Mouse (Mus musculus) liver, adult 2 months (tissue): ENCODE data around the gene Chil4. TPM values are rescaled to one million over a fixed set of nuclear protein-coding genes. Genes with fewer than 3 reads are reported as not detected.
"Not testable (repeated sequence)": the region's sequence is repeated elsewhere in the genome, so short reads cannot be mapped to it uniquely, and the experiment has no call there.

Source experiments
- DNase-seq: peaks from one replicate; pipeline ENCODE4 v3.0.0-alpha.2; 2011; ENCODE audit warnings: low read depth, low spot score; ENCODE audit errors: extremely low read depth
- H3K27ac ChIP-seq: fragments of 200-500 bp; replicated peaks from 2 replicates; pipeline ENCODE4 v1.5.1; 2012; ENCODE audit warnings: low read depth, mild to moderate bottlenecking, control low read depth, inconsistent platforms, low read length; ENCODE audit not compliant: insufficient read depth
- H3K27me3 ChIP-seq: fragments of 200-500 bp; 2 replicates; pipeline ENCODE4 v1.6.1; 2012; ENCODE audit warnings: mild to moderate bottlenecking, moderate library complexity, low read length, inconsistent platforms; ENCODE audit not compliant: control insufficient read depth, insufficient read depth
- H3K36me3 ChIP-seq: fragments of 200-500 bp; 2 replicates; pipeline ENCODE4 v1.6.1; 2012; ENCODE audit warnings: low read length, inconsistent platforms; ENCODE audit not compliant: control insufficient read depth, insufficient read depth
- H3K4me1 ChIP-seq: fragments of 200-500 bp; 2 replicates; pipeline ENCODE4 v1.6.1; 2011; ENCODE audit warnings: low read length; ENCODE audit not compliant: control insufficient read depth, insufficient read depth
- H3K4me3 ChIP-seq: fragments of 200-500 bp; 2 replicates; pipeline ENCODE4 v1.5.1; 2011; ENCODE audit warnings: low read depth, mild to moderate bottlenecking, control low read depth, low read length, moderate library complexity; ENCODE audit not compliant: insufficient read depth
- H3K79me2 ChIP-seq: fragments of 200-500 bp; 2 replicates; pipeline ENCODE4 v1.6.1; 2012; ENCODE audit warnings: inconsistent platforms, mild to moderate bottlenecking, low read length, moderate library complexity; ENCODE audit not compliant: control insufficient read depth, insufficient read depth
- H3K9ac ChIP-seq: fragments of 200-500 bp; 2 replicates; pipeline ENCODE4 v1.6.1; 2012; ENCODE audit warnings: low read depth, mild to moderate bottlenecking, control low read depth, inconsistent platforms, low read length
- CTCF ChIP-seq: fragments of 200-500 bp; IDR thresholded peaks from 2 replicates; pipeline ENCODE4 v1.5.1; 2011; ENCODE audit warnings: low read depth, low read length, control low read depth
- POLR2A ChIP-seq: fragments of 200-500 bp; IDR thresholded peaks from 2 replicates; pipeline ENCODE4 v1.6.1; 2011; ENCODE audit warnings: low read length, control low read depth; ENCODE audit not compliant: insufficient read depth; ENCODE audit errors: extremely low read depth
- WGBS: fragments of 180-500 bp; shearing (Covaris S2); methylation state at CpG from one replicate; pipeline ENCODE4 v1.1.7; 2018; 5-methylcytosine and 5-hydroxymethylcytosine counted together
- polyA plus RNA-seq: library from polyadenylated mRNA; depleted of rRNA; stranded (reverse); fragments of >200 nt; gene quantifications from 2 replicates; pipeline ENCODE4 v1.2.3, GENCODE M21; 2012
- total RNA-seq: library from RNA; depleted of rRNA; stranded (reverse); fragments of >200 nt; gene quantifications from 2 replicates; pipeline ENCODE4 v1.2.3, GENCODE M21; 2014

Chil4 gene
- total and polyA plus RNA-seq, 2 experiments = not detected

DNA sequence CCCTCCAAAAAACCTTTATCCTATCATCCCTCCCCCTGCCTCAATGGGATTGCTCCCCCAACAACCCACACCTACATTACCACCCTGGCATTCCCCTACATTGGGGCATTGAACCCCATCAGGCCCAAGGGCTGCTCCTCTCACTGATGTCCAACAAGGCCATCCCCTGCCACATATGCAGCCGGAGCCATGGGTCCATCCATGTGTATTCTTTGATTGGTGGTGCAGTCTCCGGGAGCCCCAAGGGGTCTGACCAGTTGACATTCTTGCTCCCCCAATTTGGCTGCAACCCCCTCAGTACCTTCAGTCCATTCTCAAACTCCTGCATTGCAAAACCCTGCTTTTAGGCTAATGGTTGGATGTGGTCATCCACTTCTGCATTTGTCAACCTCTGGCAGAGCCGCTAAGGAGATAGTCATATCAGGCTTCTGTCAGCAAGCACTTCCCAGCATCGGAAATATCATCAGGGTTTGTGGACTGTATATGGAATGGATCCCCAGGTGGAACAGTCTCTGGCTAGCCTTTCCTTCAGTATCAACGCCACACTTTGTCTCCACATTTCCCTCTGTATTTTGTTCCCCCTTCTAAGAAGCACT lies 20.0 kb upstream of the Chil4 start:
- Histone ChIP-seq H3K36me3 (no peaks in the 10 kb centered on the region), H3K4me3 (no peak overlapping the region), H3K79me2 (no peaks in the 10 kb centered on the region), H3K27ac (no peak overlapping the region), H3K4me1 (no peaks in the 10 kb centered on the region), H3K27me3 (no peaks in the 10 kb centered on the region), H3K9ac (no peak overlapping the region)
- WGBS = 90% methylated on average over 5 of the region's 5 CpGs
- DNase-seq = no peak
- TF ChIP-seq CTCF (no peak), POLR2A (no peak)

DNA sequence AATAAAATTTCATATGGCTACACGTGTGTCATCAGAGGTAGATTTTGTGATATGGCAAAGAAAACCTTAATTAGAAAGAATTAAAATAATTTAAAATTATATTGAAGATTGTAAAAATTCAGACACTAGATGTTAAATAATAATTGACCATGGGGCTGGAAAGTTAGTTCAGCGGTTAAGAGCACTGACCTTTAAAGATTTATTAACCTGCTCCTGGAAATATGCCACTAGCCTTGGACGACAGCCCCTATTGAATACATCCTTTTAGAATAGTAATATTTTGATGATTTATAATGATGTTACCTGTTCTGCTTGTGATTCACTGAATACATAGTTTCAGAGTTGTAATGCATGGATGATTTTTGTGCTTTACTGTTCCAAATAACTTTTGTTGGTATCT lies 4.1 kb upstream of the Chil4 start:
- not testable (repeated sequence) for H3K36me3 ChIP-seq, H3K79me2 ChIP-seq, H3K27me3 ChIP-seq, H3K4me1 ChIP-seq, H3K27ac ChIP-seq, H3K4me3 ChIP-seq, H3K9ac ChIP-seq
- 34% methylated on average over 3 of the region's 3 CpGs for WGBS
- peak; percentile 38 for DNase-seq

GRCm38 (mm10) chr3:106221625-106222265 lies 2.4 kb upstream of the Chil4 start:
- H3K4me1 ChIP-seq = no peaks in the 10 kb centered on the region; the same call in 1 of the 2 replicates
- no peak overlapping the region for H3K4me3 ChIP-seq
- 84% methylated on average over 1 of the region's 1 CpGs for WGBS
- DNase-seq = peak; percentile 9
- H3K9ac ChIP-seq = no peak overlapping the region
- no peaks in the 10 kb centered on the region for H3K27me3 ChIP-seq
- H3K36me3 ChIP-seq = no peaks in the 10 kb centered on the region
- no peak for TF ChIP-seq POLR2A
- TF ChIP-seq CTCF = no peak
- H3K27ac ChIP-seq = no peak overlapping the region
- no peaks in the 10 kb centered on the region for H3K79me2 ChIP-seq

GRCm38 (mm10) chr3:106218284-106218954 lies 888 bp downstream of the Chil4 start:
- not testable (repeated sequence) for DNase-seq, H3K79me2 ChIP-seq, H3K4me1 ChIP-seq, H3K36me3 ChIP-seq, H3K9ac ChIP-seq, H3K4me3 ChIP-seq, H3K27me3 ChIP-seq, H3K27ac ChIP-seq
- WGBS = 73% methylated on average over 4 of the region's 4 CpGs

DNA sequence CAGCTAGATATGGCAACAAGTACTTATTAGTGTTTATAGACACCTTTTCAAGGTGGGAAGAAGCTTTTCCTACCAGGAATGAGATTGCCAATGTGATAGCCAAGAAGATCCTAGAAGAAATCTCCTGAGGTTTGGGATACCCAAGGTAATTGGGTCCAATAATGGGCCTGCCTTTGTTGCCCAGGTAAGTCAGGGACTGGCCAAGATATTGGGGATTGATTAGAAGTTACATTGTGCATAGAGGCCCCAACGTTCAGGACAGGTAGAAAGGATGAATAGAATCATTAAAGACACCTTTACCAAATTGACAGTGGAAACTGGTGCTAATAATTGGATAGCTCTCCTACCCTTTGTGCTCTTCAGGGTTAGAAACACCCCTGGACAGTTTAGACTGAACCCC lies 21.3 kb downstream of the Chil4 start:
- not testable (repeated sequence) for H3K27me3 ChIP-seq, H3K4me3 ChIP-seq, DNase-seq, H3K79me2 ChIP-seq, H3K4me1 ChIP-seq, H3K9ac ChIP-seq, H3K36me3 ChIP-seq, H3K27ac ChIP-seq
- WGBS = 43% methylated on average over 1 of the region's 1 CpGs

DNA sequence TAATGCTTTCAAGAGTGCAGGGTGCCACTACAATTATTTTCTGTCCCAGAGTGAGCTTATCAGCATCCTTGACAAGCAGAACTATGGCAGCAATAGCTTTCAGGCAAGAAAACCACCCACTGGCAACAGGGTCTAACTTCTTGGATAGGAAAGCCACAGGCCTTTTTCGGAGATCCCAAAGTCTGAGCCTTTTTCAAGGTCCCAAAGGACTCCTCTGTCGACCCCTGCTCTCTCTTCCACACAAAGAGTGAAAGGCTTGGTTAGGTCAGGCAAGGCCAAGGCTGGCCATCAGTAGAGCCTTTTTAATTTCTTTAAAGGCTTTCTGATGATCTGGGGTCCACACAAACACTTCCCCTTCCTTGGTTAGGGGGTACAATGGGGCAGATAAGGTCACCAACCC lies 22.1 kb downstream of the Chil4 start:
- H3K27ac ChIP-seq, H3K9ac ChIP-seq, H3K4me1 ChIP-seq, H3K27me3 ChIP-seq, H3K4me3 ChIP-seq, DNase-seq, H3K79me2 ChIP-seq, H3K36me3 ChIP-seq: not testable (repeated sequence)
- WGBS = 69% methylated on average over 2 of the region's 2 CpGs
